Mouse (Mus musculus) CH12.LX (cell line): ENCODE measurements around the gene Zgrf1.

Experiments used
- CHD2 ChIP-seq: IDR thresholded peaks from 2 replicates; pipeline ENCODE4 v1.6.1; 2011; ENCODE audit warnings: low read length, improper control_type of control experiment
- CTCF ChIP-seq, 2 experiments: IDR thresholded peaks in 1 of 2; conservative IDR thresholded peaks in 1 of 2; 2 replicates each; pipeline ENCODE4 v1.5.1; 2011 to 2012; ENCODE audit warnings: low read depth in 2 of 2, low read length in 2 of 2, improper control_type of control experiment in 1 of 2, inconsistent platforms in 1 of 2, mild to moderate bottlenecking in 1 of 2, moderate library complexity in 1 of 2
- E2F4 ChIP-seq: IDR thresholded peaks from 2 replicates; pipeline ENCODE4 v1.6.1; 2011; ENCODE audit warnings: low read depth, low read length, improper control_type of control experiment; ENCODE audit not compliant: insufficient replicate concordance
- MAFK ChIP-seq: IDR thresholded peaks from 2 replicates; pipeline ENCODE4 v1.6.1; 2011; ENCODE audit warnings: low read length, improper control_type of control experiment; ENCODE audit not compliant: insufficient replicate concordance
- POLR2A ChIP-seq: IDR thresholded peaks from 2 replicates; pipeline ENCODE4 v1.6.1; 2011; ENCODE audit warnings: low read depth, mild to moderate bottlenecking, improper control_type of control experiment, low read length
- USF1 ChIP-seq: IDR thresholded peaks from 2 replicates; pipeline ENCODE4 v1.6.1; 2014; ENCODE audit warnings: low read depth, mild to moderate bottlenecking, inconsistent platforms, low read length, improper control_type of control experiment
- ZKSCAN1 ChIP-seq: IDR thresholded peaks from 2 replicates; pipeline ENCODE4 v1.6.1; 2012; ENCODE audit warnings: low read depth, inconsistent platforms, low read length, improper control_type of control experiment, borderline replicate concordance

- no peak for TF ChIP-seq CHD2
- TF ChIP-seq POLR2A = no peak
- TF ChIP-seq CTCF (conservative IDR thresholded peaks at IDR 0.05 in 1 of 2, IDR thresholded peaks at IDR 0.05 in 1 of 2; ENCODE audit: low read depth in 2 of 2, low read length in 2 of 2) = no peak
- no peak for TF ChIP-seq ZKSCAN1
- TF ChIP-seq E2F4 = no peak
- no peak for TF ChIP-seq MAFK
- no peak for TF ChIP-seq USF1
Observed at GRCm38 (mm10) chr3:127507878-127508783, 45.2 kb upstream of the Zgrf1 start.
